Mouse (Mus musculus): ENCODE measurements around the gene Dynlrb2. TPM values are rescaled to one million over a fixed set of nuclear protein-coding genes. Genes with fewer than 3 reads are reported as not detected.

Gene Dynlrb2
- total RNA-seq, 4 experiments from 2014 or later: 1.7 to 5.1 (median 2.7) TPM

DNA sequence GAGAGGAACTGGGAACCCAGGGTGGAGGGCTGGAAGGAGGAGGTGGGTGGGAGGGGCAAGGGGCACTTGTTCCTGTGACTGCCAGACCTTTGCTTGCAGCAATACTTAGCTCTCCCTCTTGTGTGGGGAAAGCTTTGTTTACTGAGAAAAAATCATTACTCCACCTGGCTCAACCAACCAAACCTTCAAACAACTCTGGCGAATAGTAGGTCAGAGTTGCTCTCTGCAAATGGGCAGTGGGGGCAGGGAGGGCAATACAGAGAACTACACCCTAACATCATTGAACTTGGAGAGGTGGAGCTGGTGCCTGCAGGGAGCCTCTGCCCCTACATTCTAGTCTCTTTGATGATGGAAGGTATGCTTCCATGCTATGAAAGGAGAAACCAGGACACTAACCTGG, 35.4 kb downstream of the Dynlrb2 start:
- DNase-seq (ENCODE audit: low spot score in 2 of 2): no peak

DNA sequence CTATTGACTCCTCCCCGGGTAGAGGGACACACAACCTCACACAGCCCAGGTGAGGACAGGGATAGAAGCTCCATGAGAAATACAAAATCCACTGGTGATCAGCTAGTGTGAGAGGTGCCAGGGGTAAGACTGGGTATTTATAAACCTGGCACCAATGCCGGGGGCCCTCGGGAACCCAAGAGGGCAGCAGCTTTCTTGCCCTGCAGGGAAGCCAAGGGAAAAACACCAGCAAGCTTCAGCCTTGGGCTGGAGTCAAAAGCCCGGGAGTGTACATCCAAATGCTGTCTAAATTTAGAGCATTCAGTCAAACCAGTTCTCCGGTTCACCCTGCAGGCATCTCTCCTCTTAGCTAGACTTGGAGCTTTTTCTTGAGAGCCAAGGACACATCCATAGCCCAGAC, 38.1 kb downstream of the Dynlrb2 start:
- DNase-seq (ENCODE audit: low spot score in 2 of 2): no peak

DNA sequence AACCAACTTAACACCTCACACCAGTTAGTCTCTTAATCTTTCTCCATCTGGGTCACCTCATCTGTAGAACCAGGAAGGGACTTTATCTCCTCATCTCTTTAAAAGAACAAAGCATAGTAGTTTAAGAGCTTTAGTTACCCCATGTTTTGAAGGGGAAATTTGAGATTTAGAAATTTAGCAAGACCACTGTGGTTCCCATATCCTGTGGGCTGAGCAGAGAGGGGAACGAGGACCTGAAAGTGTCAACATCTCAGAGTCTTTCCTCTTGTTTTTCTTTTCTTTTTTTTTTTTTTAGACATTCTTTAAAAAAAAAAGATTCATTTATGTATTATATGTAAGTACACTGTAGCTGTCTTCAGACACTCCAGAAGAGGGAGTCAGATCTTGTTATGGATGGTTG, 38.6 kb downstream of the Dynlrb2 start:
- DNase-seq (ENCODE audit: low spot score in 2 of 2): no peak

DNA sequence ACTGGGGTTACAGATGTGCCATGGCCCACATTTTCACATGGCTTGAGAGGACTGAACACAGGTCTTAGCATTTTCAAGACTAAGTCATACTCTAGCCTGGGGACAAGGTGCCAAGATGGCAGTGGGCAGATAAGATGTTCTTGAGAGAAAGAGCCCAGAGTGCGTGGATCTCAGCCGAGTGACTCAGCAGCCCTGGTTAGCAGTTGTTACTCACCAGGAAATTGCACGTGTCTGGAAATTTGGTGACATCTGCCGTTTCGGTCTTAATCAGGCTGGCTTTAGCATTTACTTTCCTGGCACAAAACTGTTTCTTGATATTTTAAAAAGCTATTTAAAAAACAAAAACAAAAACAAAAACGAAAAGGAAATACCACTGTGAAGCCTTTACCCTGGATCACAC, 47.5 kb downstream of the Dynlrb2 start:
- DNase-seq (ENCODE audit: low spot score in 2 of 2): peak in 1 of 2 experiments; percentile 73

DNA sequence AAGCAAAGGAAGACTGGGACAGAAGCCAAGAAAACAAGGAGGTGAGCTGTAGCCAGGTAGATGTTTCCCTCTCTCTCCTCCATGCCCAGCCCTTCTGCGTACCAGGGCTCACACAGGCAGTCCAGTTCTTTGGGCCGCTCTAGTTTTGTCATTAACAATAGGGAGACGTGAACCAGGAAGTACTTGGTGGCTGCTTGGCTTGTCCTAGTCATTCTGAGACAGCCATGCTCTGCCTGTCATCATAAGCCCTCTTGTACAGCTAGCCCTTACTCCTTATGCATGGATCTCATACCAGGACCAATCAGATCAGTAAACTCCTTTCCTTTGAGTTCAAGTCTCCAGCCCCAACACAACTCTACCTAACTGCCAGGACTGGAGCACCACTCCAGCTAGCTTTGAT, 48.0 kb downstream of the Dynlrb2 start:
- no peak for DNase-seq (ENCODE audit: low spot score in 2 of 2)

Other genes starting within 250 kb of the Dynlrb2 start
- 10 to 100 TPM; 13.9 to 16.7 (median 15.5) TPM for gene Cdyl2, start 228.0 kb downstream of the Dynlrb2 start, total RNA-seq (2022)

All from left cerebral cortex, adult 8-10 months (tissue).